24 mouse cellular contexts compared by ENCODE assay signal in the genomic region with DNA sequence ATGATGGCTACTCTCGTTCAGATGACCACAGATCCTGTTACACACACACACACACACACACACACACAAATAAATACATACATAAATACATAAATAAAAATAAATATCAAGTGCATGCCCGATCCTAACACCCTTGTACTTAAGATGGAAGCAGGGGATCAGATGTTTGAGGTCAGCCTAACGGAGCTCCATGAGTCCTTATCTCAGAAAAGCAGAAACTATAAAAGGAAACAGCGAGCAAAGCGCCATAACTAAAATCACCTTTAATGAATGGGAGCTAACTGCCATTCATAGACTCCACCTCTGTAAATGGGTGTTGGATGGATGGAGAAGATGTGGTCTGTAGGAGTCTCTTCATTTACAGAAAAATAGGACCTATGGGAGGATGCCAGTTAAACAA.
"Had no signal": no experiment of that assay in that cellular context is flagged by ENCODE, and none has a peak within 500 bp of the region (broad histone marks: within the 10 kb centered on the region; RNA-seq: fewer than 3 reads in every experiment).

No protein-coding gene starts in this region.

- H3K9ac ChIP-seq: heart, embryonic 13.5 days; heart, embryonic 15.5 days; hindbrain, embryonic 13.5 days; hindbrain, embryonic 15.5 days; kidney, embryonic 15.5 days; limb, embryonic 13.5 days; limb, embryonic 15.5 days; liver, embryonic 12.5 days; liver, embryonic 14.5 days had no signal

- H3K27ac ChIP-seq: heart, adult 2 months; heart, embryonic 13.5 days; heart, embryonic 15.5 days; hindbrain, embryonic 13.5 days; hindbrain, embryonic 15.5 days; hindbrain, postnatal 0 days; kidney, embryonic 15.5 days; kidney, postnatal 0 days; limb, embryonic 13.5 days; limb, embryonic 15.5 days; liver, embryonic 12.5 days; liver, embryonic 14.5 days had no signal

- H3K9me3 ChIP-seq: heart, embryonic 13.5 days; heart, embryonic 15.5 days; hindbrain, embryonic 13.5 days; hindbrain, embryonic 15.5 days; kidney, embryonic 15.5 days; limb, embryonic 13.5 days; limb, embryonic 15.5 days; liver, embryonic 12.5 days had no signal

- H3K27me3 ChIP-seq: heart, embryonic 13.5 days; heart, embryonic 15.5 days; hindbrain, embryonic 13.5 days; hindbrain, embryonic 15.5 days; kidney, embryonic 15.5 days; limb, embryonic 15.5 days; liver, embryonic 12.5 days had no signal

- H3K4me3 ChIP-seq: heart, adult 2 months; heart, embryonic 13.5 days; heart, embryonic 15.5 days; hindbrain, embryonic 13.5 days; hindbrain, embryonic 15.5 days; kidney, embryonic 15.5 days; limb, embryonic 13.5 days; limb, embryonic 15.5 days; liver, embryonic 12.5 days had no signal

- ATAC-seq: hindbrain, postnatal 0 days; intestine, embryonic 16.5 days; liver, embryonic 12.5 days had no signal

- H3K4me1 ChIP-seq: heart, embryonic 15.5 days; hindbrain, embryonic 13.5 days; hindbrain, embryonic 15.5 days; kidney, embryonic 15.5 days; limb, embryonic 13.5 days; limb, embryonic 15.5 days; liver, embryonic 12.5 days had no signal

- DNase-seq: gastrocnemius, postnatal 14 days; heart, adult 2 months; heart, postnatal 14 days; heart, postnatal 36 days; kidney, adult 11 months; kidney, adult 2 months; kidney, adult 9 months; kidney, postnatal 14 days; kidney, postnatal 36 days; layer of hippocampus, adult 9-11 months; layer of hippocampus, postnatal 36 days; left cerebral cortex, postnatal 4 days had no signal

- H3K36me3 ChIP-seq: heart, embryonic 13.5 days; heart, embryonic 15.5 days; hindbrain, embryonic 13.5 days; hindbrain, embryonic 15.5 days; kidney, embryonic 15.5 days; limb, embryonic 13.5 days; limb, embryonic 15.5 days; liver, embryonic 12.5 days had no signal
